Mouse (Mus musculus): ENCODE measurements around the gene Pkd2. TPM values are rescaled to one million over a fixed set of nuclear protein-coding genes. Genes with fewer than 3 reads are reported as not detected.

Pkd2 gene
- total and polyA plus RNA-seq, 2 experiments from 2014 or later, result 4.7 to 15.4 TPM

DNA sequence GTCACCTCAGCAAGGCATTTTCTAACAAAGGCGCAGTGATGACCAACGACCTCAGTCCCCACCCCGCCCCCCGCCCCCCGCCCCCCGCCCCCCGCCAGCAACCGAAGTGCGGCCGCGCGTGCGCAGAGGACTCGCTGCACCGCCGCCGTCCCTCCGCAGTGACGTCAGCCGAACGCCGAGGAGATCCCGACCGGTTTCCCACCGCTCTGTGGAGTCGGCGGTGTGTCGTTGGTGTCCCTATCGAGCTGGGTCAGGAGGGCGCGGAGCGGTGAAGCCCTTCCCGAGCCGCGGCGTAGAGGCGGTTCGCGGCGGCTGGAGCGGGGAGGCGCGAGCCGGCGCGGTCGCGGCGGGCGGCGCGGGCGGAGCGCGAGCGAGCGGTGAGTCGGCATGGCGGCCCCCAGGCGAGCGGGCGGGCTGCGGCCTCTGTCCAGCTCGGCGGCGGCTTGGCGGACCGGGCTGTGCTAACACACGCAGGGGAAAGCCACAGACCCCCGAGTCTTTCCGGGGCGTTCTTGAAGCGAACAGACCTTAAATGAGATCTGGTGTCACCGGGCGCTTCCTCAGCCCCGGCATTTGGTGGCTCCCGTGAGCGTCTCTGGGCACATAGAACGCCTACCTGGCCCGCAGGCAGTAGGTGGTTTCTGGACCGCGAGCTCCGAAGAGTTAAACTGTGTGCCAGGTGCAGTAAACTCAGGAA, 49.1 kb downstream of the Pkd2 start, which contains the start of gene BC005561:
BC005561 (plus strand) TSS at position 158 of the 697 bp plus-strand sequence.
- TF ChIP-seq EP300 (IDR thresholded peaks at IDR 0.05; ENCODE audit: low read depth) (no peak), CTCF (IDR thresholded peaks at IDR 0.05; ENCODE audit: low read depth) (no peak)
- ATAC-seq (ENCODE audit: insufficient read depth, low read depth), result peak; percentile 93

DNA sequence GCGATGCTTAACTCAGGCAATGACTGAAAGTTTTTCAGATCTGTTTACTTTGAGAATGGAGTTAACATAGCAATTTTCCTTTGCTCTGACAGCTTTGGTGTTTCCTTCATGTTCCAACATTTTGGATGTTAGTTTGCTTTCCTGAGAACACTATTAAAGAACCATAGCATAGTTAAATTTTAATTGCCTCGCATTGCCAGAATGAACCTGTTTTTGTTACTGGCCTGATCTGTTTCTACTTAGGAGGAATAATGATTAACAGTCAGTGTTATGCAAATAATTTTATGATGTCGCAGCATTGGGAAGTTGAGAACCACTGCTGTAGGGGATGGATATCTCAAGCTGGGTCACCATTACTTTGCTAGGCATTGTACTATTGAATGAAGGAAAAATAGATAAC, 52.0 kb downstream of the Pkd2 start:
- H3K27ac ChIP-seq (ENCODE audit: low read depth), result no peak overlapping the region
- no peak for ATAC-seq (ENCODE audit: insufficient read depth, low read depth)
- WGBS, result 93% methylated on average over 3 of the region's 3 CpGs

More for the DNA sequence above, 49.1 kb downstream of the Pkd2 start, which contains the start of gene BC005561:
- WGBS, result under 1% methylated on average over 58 of the region's 83 CpGs
- no peaks in the 10 kb centered on the region for H3K9me3 ChIP-seq (replicated peaks; ENCODE audit: control insufficient read depth, low read length)
- peak within 1 kb of the TSS; percentile 92 for H3K4me2 ChIP-seq (ENCODE audit: low read depth, low read length)
- peaks cover 10% of the 10 kb centered on the region for H3K4me1 ChIP-seq (ENCODE audit: control insufficient read depth, insufficient read depth)
- peaks cover 20% of the 10 kb centered on the region for H3K36me3 ChIP-seq (replicated peaks; ENCODE audit: control insufficient read depth, insufficient read depth, low read length)
- H3K9ac ChIP-seq (replicated peaks; ENCODE audit: low read depth, low read length), result peak within 1 kb of the TSS; percentile 86
- peak within 1 kb of the TSS; percentile 78 for H3K4me3 ChIP-seq (ENCODE audit: low read depth, low read length)
- peak within 1 kb of the TSS; percentile 89 for H3K27ac ChIP-seq (ENCODE audit: low read depth)
- peak; percentile 90 for DNase-seq (ENCODE audit: low spot score)
- H3K27me3 ChIP-seq (ENCODE audit: control insufficient read depth, insufficient read depth, low read length), result no peaks in the 10 kb centered on the region

DNA sequence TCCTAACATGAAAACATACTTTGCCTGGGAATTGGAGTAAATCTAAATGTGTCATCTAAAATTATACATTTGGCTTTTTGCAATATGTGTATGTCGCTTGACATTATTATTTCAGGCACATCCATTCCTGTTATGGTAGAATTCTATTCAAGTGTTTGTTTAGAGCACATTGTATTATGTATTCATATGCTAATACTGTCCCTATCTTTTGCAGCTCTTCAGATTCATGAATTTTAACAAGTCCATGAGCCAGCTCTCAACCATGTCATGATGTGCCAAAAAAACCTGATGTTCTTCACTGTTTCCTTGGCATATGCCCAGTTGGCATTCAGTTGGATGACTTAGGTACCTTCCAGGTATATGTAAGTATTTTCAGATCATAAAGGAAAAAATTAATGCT, 79.4 kb downstream of the Pkd2 start:
- Histone ChIP-seq H3K9ac (replicated peaks; ENCODE audit: low read depth, low read length) (no peak overlapping the region), H3K27ac (ENCODE audit: low read depth) (no peak overlapping the region), H3K9me3 (replicated peaks; ENCODE audit: control insufficient read depth, low read length) (no peaks in the 10 kb centered on the region), H3K4me1 (ENCODE audit: control insufficient read depth, insufficient read depth) (no peaks in the 10 kb centered on the region), H3K36me3 (replicated peaks; ENCODE audit: control insufficient read depth, insufficient read depth, low read length) (peaks cover 39% of the 10 kb centered on the region), H3K27me3 (ENCODE audit: control insufficient read depth, insufficient read depth, low read length) (no peaks in the 10 kb centered on the region), H3K4me3 (ENCODE audit: low read depth, low read length) (no peak overlapping the region), H3K4me2 (ENCODE audit: low read depth, low read length) (no peak overlapping the region)
- DNase-seq (ENCODE audit: low spot score), result no peak
- TF ChIP-seq CTCF (IDR thresholded peaks at IDR 0.05; ENCODE audit: low read depth) (no peak), EP300 (IDR thresholded peaks at IDR 0.05; ENCODE audit: low read depth) (no peak)
- WGBS, result 98% methylated on average over 1 of the region's 1 CpGs
- ATAC-seq (ENCODE audit: insufficient read depth, low read depth), result no peak

More for the DNA sequence above, 52.0 kb downstream of the Pkd2 start:
- TF ChIP-seq CTCF (IDR thresholded peaks at IDR 0.05; ENCODE audit: low read depth) (no peak), EP300 (IDR thresholded peaks at IDR 0.05; ENCODE audit: low read depth) (no peak)
- Histone ChIP-seq H3K9ac (replicated peaks; ENCODE audit: low read depth, low read length) (no peak overlapping the region), H3K4me2 (ENCODE audit: low read depth, low read length) (no peak overlapping the region), H3K4me3 (ENCODE audit: low read depth, low read length) (no peak overlapping the region), H3K9me3 (replicated peaks; ENCODE audit: control insufficient read depth, low read length) (no peaks in the 10 kb centered on the region), H3K27me3 (ENCODE audit: control insufficient read depth, insufficient read depth, low read length) (no peaks in the 10 kb centered on the region), H3K4me1 (ENCODE audit: control insufficient read depth, insufficient read depth) (peaks cover 10% of the 10 kb centered on the region), H3K36me3 (replicated peaks; ENCODE audit: control insufficient read depth, insufficient read depth, low read length) (0 out of 2 replicates have a peak, but pooled peaks cover 11% of the 10 kb centered on the region)
- DNase-seq (ENCODE audit: low spot score), result no peak

DNA sequence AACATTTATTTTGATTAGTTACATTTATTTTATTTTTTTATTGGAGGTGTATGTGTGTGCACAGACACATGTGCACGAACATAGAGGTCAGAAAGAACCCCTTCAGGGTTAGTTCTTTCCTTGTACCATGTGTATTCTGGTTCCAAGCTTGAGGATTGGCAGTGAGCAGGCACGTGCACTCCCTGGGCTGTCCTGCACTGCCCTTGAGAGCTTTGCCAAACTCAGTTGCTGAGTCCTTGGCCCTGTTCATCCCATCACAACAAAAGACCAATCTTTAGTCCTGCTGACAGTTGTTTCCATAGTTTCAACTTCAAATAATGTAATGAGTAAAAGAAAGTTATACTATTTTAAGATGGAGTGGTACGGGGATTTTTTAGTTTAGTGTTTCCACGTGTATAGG, 80.1 kb downstream of the Pkd2 start:
- Histone ChIP-seq H3K9ac (replicated peaks; ENCODE audit: low read depth, low read length) (no peak overlapping the region), H3K4me2 (ENCODE audit: low read depth, low read length) (no peak overlapping the region), H3K27ac (ENCODE audit: low read depth) (no peak overlapping the region), H3K9me3 (replicated peaks; ENCODE audit: control insufficient read depth, low read length) (no peaks in the 10 kb centered on the region), H3K4me3 (ENCODE audit: low read depth, low read length) (no peak overlapping the region), H3K4me1 (ENCODE audit: control insufficient read depth, insufficient read depth) (no peaks in the 10 kb centered on the region), H3K36me3 (replicated peaks; ENCODE audit: control insufficient read depth, insufficient read depth, low read length) (peaks cover 39% of the 10 kb centered on the region), H3K27me3 (ENCODE audit: control insufficient read depth, insufficient read depth, low read length) (no peaks in the 10 kb centered on the region)
- WGBS, result 89% methylated on average over 4 of the region's 4 CpGs
- DNase-seq (ENCODE audit: low spot score) (no peak), ATAC-seq (ENCODE audit: insufficient read depth, low read depth) (no peak)
- TF ChIP-seq CTCF (IDR thresholded peaks at IDR 0.05; ENCODE audit: low read depth) (no peak), EP300 (IDR thresholded peaks at IDR 0.05; ENCODE audit: low read depth) (no peak)

Other genes starting within 250 kb of the Pkd2 start
- not detected in 2 replicates for gene Ibsp, start 160.3 kb upstream of the Pkd2 start, total RNA-seq (2014; rRNA removed; ENCODE audit: low replicate concordance)
- not detected in 2 replicates for gene Ibsp, start 160.3 kb upstream of the Pkd2 start, polyA plus RNA-seq (2015; fragmentation: Nextera tagmentation; extraction: Ambion mirVana)
- gene Mepe, start 134.1 kb upstream of the Pkd2 start, total RNA-seq (2014; rRNA removed; ENCODE audit: low replicate concordance), result not detected in 2 replicates
- gene Mepe, start 134.1 kb upstream of the Pkd2 start, polyA plus RNA-seq (2015; fragmentation: Nextera tagmentation; extraction: Ambion mirVana), result not detected in 2 replicates
- gene Spp1, start 24.3 kb upstream of the Pkd2 start, total RNA-seq (2014; rRNA removed; ENCODE audit: low replicate concordance), result 0.53 and 3.4 TPM in 2 replicates
- gene Spp1, start 24.3 kb upstream of the Pkd2 start, polyA plus RNA-seq (2015; fragmentation: Nextera tagmentation; extraction: Ambion mirVana), result 11.2 and 34.8 TPM in 2 replicates
- 3.1 and 3.5 TPM in 2 replicates for gene BC005561, start 48.9 kb downstream of the Pkd2 start, total RNA-seq (2014; rRNA removed; ENCODE audit: low replicate concordance)
- 5.0 and 5.6 TPM in 2 replicates for gene BC005561, start 48.9 kb downstream of the Pkd2 start, polyA plus RNA-seq (2015; fragmentation: Nextera tagmentation; extraction: Ambion mirVana)

Measured in heart, postnatal 0 days (tissue).